Mouse (Mus musculus) c-Kit-negative CD71-positive TER-119-positive erythroid progenitor cells, embryonic 14.5 days (primary cell): ENCODE data around the gene Dmrt3.

Experiments
- DNase-seq: peaks from one replicate; pipeline ENCODE4 v3.0.0-alpha.2; 2013; ENCODE audit warnings: low read depth, low spot score

Gene Dmrt3

GRCm38 (mm10) chr19:25622291-25623251 lies 12.5 kb downstream of the Dmrt3 start:
- DNase-seq = peak; percentile 19

GRCm38 (mm10) chr19:25628490-25628889 lies 18.4 kb downstream of the Dmrt3 start:
- DNase-seq = peak; percentile 6

- DNase-seq = no peak
Observed at GRCm38 (mm10) chr19:25635119-25635518, 25.0 kb downstream of the Dmrt3 start.

GRCm38 (mm10) chr19:25635622-25636244 lies 25.6 kb downstream of the Dmrt3 start:
- no peak for DNase-seq

- no peak for DNase-seq
Observed at GRCm38 (mm10) chr19:25638766-25639361, 28.8 kb downstream of the Dmrt3 start.

- no peak for DNase-seq
Observed at GRCm38 (mm10) chr19:25641786-25642185, 31.7 kb downstream of the Dmrt3 start.

- DNase-seq = no peak
Observed at GRCm38 (mm10) chr19:25647136-25647535, 37.0 kb downstream of the Dmrt3 start.

- DNase-seq = no peak
Observed at GRCm38 (mm10) chr19:25648701-25649100, 38.6 kb downstream of the Dmrt3 start.

- DNase-seq = no peak
Observed at GRCm38 (mm10) chr19:25650474-25650873, 40.4 kb downstream of the Dmrt3 start.

- no peak for DNase-seq
Observed at GRCm38 (mm10) chr19:25652560-25652959, 42.5 kb downstream of the Dmrt3 start.

GRCm38 (mm10) chr19:25654034-25654749 lies 44.1 kb downstream of the Dmrt3 start:
- no peak for DNase-seq

- DNase-seq = no peak
Observed at GRCm38 (mm10) chr19:25665486-25666339, 55.6 kb downstream of the Dmrt3 start.

GRCm38 (mm10) chr19:25667836-25668235 lies 57.7 kb downstream of the Dmrt3 start:
- DNase-seq = no peak

GRCm38 (mm10) chr19:25669593-25670248 lies 59.6 kb downstream of the Dmrt3 start:
- no peak for DNase-seq

GRCm38 (mm10) chr19:25670571-25671285 lies 60.6 kb downstream of the Dmrt3 start:
- DNase-seq = no peak

- no peak for DNase-seq
Observed at GRCm38 (mm10) chr19:25671681-25672080, 61.6 kb downstream of the Dmrt3 start.

- DNase-seq = no peak
Observed at GRCm38 (mm10) chr19:25672101-25672950, 62.2 kb downstream of the Dmrt3 start, which contains the start of gene Dmrt2. TSS of gene Dmrt2 (plus strand) at chr19:25672411.
